Mouse (Mus musculus): ENCODE measurements around the gene Kirrel3. TPM values are rescaled to one million over a fixed set of nuclear protein-coding genes. Genes with fewer than 3 reads are reported as not detected.
A peak's percentile ranks its signal among the peaks of the same experiment; 100 is the strongest.

Kirrel3 gene
- polyA plus RNA-seq, 1 experiment from 2014 or later: 2.3 TPM

GRCm38 (mm10) chr9:35004113-35004512, 518.4 kb downstream of the Kirrel3 start:
- Histone ChIP-seq H3K4me3 (replicated peaks; ENCODE audit: low read length) (no peak overlapping the region), H3K36me3 (ENCODE audit: control insufficient read depth, insufficient read depth, low read length) (no peaks in the 10 kb centered on the region), H3K9me3 (replicated peaks; ENCODE audit: control insufficient read depth, low read length) (no peaks in the 10 kb centered on the region), H3K27ac (ENCODE audit: low read length) (no peak overlapping the region), H3K4me2 (ENCODE audit: low read depth, low read length) (no peak overlapping the region), H3K4me1 (ENCODE audit: control insufficient read depth, insufficient read depth, low read length) (no peaks in the 10 kb centered on the region; the same call in 1 of the 2 replicates), H3K27me3 (ENCODE audit: control insufficient read depth, insufficient read depth, low read length) (no peaks in the 10 kb centered on the region), H3K9ac (ENCODE audit: low read length) (no peak overlapping the region)
- ATAC-seq (ENCODE audit: insufficient read depth, low FRiP score): 0 out of 2 replicates have a peak, but pooled peaks have one; percentile 26
- WGBS: 53% methylated on average over 4 of the region's 4 CpGs

GRCm38 (mm10) chr9:35007697-35008341, 522.1 kb downstream of the Kirrel3 start:
- Histone ChIP-seq H3K27ac (ENCODE audit: low read length) (no peak overlapping the region), H3K27me3 (ENCODE audit: control insufficient read depth, insufficient read depth, low read length) (no peaks in the 10 kb centered on the region), H3K4me3 (replicated peaks; ENCODE audit: low read length) (no peak overlapping the region), H3K36me3 (ENCODE audit: control insufficient read depth, insufficient read depth, low read length) (no peaks in the 10 kb centered on the region), H3K9me3 (replicated peaks; ENCODE audit: control insufficient read depth, low read length) (no peaks in the 10 kb centered on the region), H3K4me1 (ENCODE audit: control insufficient read depth, insufficient read depth, low read length) (no peaks in the 10 kb centered on the region; the same call in 1 of the 2 replicates), H3K4me2 (ENCODE audit: low read depth, low read length) (no peak overlapping the region), H3K9ac (ENCODE audit: low read length) (no peak overlapping the region)
- ATAC-seq (ENCODE audit: insufficient read depth, low FRiP score): no peak
- WGBS: 65% methylated on average over 14 of the region's 14 CpGs

GRCm38 (mm10) chr9:35016762-35017161, 531.1 kb downstream of the Kirrel3 start:
- no peak for ATAC-seq (ENCODE audit: insufficient read depth, low FRiP score)
- H3K36me3 ChIP-seq (ENCODE audit: control insufficient read depth, insufficient read depth, low read length): no peaks in the 10 kb centered on the region
- H3K27ac ChIP-seq (ENCODE audit: low read length): no peak overlapping the region
- H3K27me3 ChIP-seq (ENCODE audit: control insufficient read depth, insufficient read depth, low read length): no peaks in the 10 kb centered on the region; the same call in 1 of the 2 replicates
- peaks cover 6% of the 10 kb centered on the region; the same call in 1 of the 2 replicates for H3K4me1 ChIP-seq (ENCODE audit: control insufficient read depth, insufficient read depth, low read length)
- H3K4me2 ChIP-seq (ENCODE audit: low read depth, low read length): no peak overlapping the region
- no peak overlapping the region for H3K4me3 ChIP-seq (replicated peaks; ENCODE audit: low read length)
- H3K9me3 ChIP-seq (replicated peaks; ENCODE audit: control insufficient read depth, low read length): no peaks in the 10 kb centered on the region
- WGBS: 58% methylated on average over 4 of the region's 4 CpGs
- H3K9ac ChIP-seq (ENCODE audit: low read length): no peak overlapping the region

- ATAC-seq (ENCODE audit: insufficient read depth, low FRiP score): no peak
- Histone ChIP-seq H3K9ac (ENCODE audit: low read length) (no peak overlapping the region), H3K9me3 (replicated peaks; ENCODE audit: control insufficient read depth, low read length) (no peaks in the 10 kb centered on the region), H3K27me3 (ENCODE audit: control insufficient read depth, insufficient read depth, low read length) (no peaks in the 10 kb centered on the region; the same call in 1 of the 2 replicates), H3K36me3 (ENCODE audit: control insufficient read depth, insufficient read depth, low read length) (no peaks in the 10 kb centered on the region), H3K4me2 (ENCODE audit: low read depth, low read length) (0 out of 2 replicates have a peak overlapping the region, but pooled peaks have one; percentile 9), H3K4me3 (replicated peaks; ENCODE audit: low read length) (no peak overlapping the region), H3K27ac (ENCODE audit: low read length) (no peak overlapping the region), H3K4me1 (ENCODE audit: control insufficient read depth, insufficient read depth, low read length) (peaks cover 6% of the 10 kb centered on the region; the same call in 1 of the 2 replicates)
- WGBS: 14% methylated on average over 13 of the region's 13 CpGs
Observed at GRCm38 (mm10) chr9:35017563-35017962, 531.9 kb downstream of the Kirrel3 start.

- ATAC-seq (ENCODE audit: insufficient read depth, low FRiP score): peak; percentile 61; the same call in 1 of the 2 replicates
- H3K4me3 ChIP-seq (replicated peaks; ENCODE audit: low read length): no peak overlapping the region
- 0 out of 2 replicates have a peak overlapping the region, but pooled peaks have one; percentile 9 for H3K4me2 ChIP-seq (ENCODE audit: low read depth, low read length)
- no peak overlapping the region for H3K9ac ChIP-seq (ENCODE audit: low read length)
- H3K36me3 ChIP-seq (ENCODE audit: control insufficient read depth, insufficient read depth, low read length): no peaks in the 10 kb centered on the region
- H3K9me3 ChIP-seq (replicated peaks; ENCODE audit: control insufficient read depth, low read length): no peaks in the 10 kb centered on the region
- peaks cover 6% of the 10 kb centered on the region; the same call in 1 of the 2 replicates for H3K4me1 ChIP-seq (ENCODE audit: control insufficient read depth, insufficient read depth, low read length)
- H3K27me3 ChIP-seq (ENCODE audit: control insufficient read depth, insufficient read depth, low read length): no peaks in the 10 kb centered on the region; the same call in 1 of the 2 replicates
- WGBS: 19% methylated on average over 5 of the region's 5 CpGs
- H3K27ac ChIP-seq (ENCODE audit: low read length): no peak overlapping the region
Observed at GRCm38 (mm10) chr9:35018056-35018455, 532.4 kb downstream of the Kirrel3 start.

GRCm38 (mm10) chr9:35019372-35019771, 533.7 kb downstream of the Kirrel3 start:
- 0 out of 2 replicates have a peak, but pooled peaks have one; percentile 35 for ATAC-seq (ENCODE audit: insufficient read depth, low FRiP score)
- 10% methylated on average over 3 of the region's 3 CpGs for WGBS
- Histone ChIP-seq H3K4me3 (replicated peaks; ENCODE audit: low read length) (no peak overlapping the region), H3K27ac (ENCODE audit: low read length) (no peak overlapping the region), H3K4me2 (ENCODE audit: low read depth, low read length) (no peak overlapping the region), H3K9ac (ENCODE audit: low read length) (no peak overlapping the region), H3K27me3 (ENCODE audit: control insufficient read depth, insufficient read depth, low read length) (peaks cover 8% of the 10 kb centered on the region; the same call in 1 of the 2 replicates), H3K9me3 (replicated peaks; ENCODE audit: control insufficient read depth, low read length) (no peaks in the 10 kb centered on the region), H3K4me1 (ENCODE audit: control insufficient read depth, insufficient read depth, low read length) (peaks cover 6% of the 10 kb centered on the region; the same call in 1 of the 2 replicates), H3K36me3 (ENCODE audit: control insufficient read depth, insufficient read depth, low read length) (no peaks in the 10 kb centered on the region)

GRCm38 (mm10) chr9:35020015-35020653, 534.4 kb downstream of the Kirrel3 start:
- H3K9me3 ChIP-seq (replicated peaks; ENCODE audit: control insufficient read depth, low read length): no peaks in the 10 kb centered on the region
- peaks cover 9% of the 10 kb centered on the region for H3K4me1 ChIP-seq (ENCODE audit: control insufficient read depth, insufficient read depth, low read length)
- no peak overlapping the region for H3K4me2 ChIP-seq (ENCODE audit: low read depth, low read length)
- no peak overlapping the region for H3K4me3 ChIP-seq (replicated peaks; ENCODE audit: low read length)
- peaks cover 12% of the 10 kb centered on the region; the same call in 1 of the 2 replicates for H3K27me3 ChIP-seq (ENCODE audit: control insufficient read depth, insufficient read depth, low read length)
- no peak for ATAC-seq (ENCODE audit: insufficient read depth, low FRiP score)
- no peak overlapping the region for H3K9ac ChIP-seq (ENCODE audit: low read length)
- H3K27ac ChIP-seq (ENCODE audit: low read length): no peak overlapping the region
- no peaks in the 10 kb centered on the region for H3K36me3 ChIP-seq (ENCODE audit: control insufficient read depth, insufficient read depth, low read length)
- WGBS: 55% methylated on average over 11 of the region's 11 CpGs

GRCm38 (mm10) chr9:35021744-35022143, 536.0 kb downstream of the Kirrel3 start:
- 90% methylated on average over 1 of the region's 1 CpGs for WGBS
- H3K9me3 ChIP-seq (replicated peaks; ENCODE audit: control insufficient read depth, low read length): no peaks in the 10 kb centered on the region
- H3K4me3 ChIP-seq (replicated peaks; ENCODE audit: low read length): no peak overlapping the region
- H3K4me1 ChIP-seq (ENCODE audit: control insufficient read depth, insufficient read depth, low read length): peaks cover 9% of the 10 kb centered on the region
- no peak for ATAC-seq (ENCODE audit: insufficient read depth, low FRiP score)
- H3K36me3 ChIP-seq (ENCODE audit: control insufficient read depth, insufficient read depth, low read length): no peaks in the 10 kb centered on the region
- H3K27ac ChIP-seq (ENCODE audit: low read length): no peak overlapping the region
- H3K27me3 ChIP-seq (ENCODE audit: control insufficient read depth, insufficient read depth, low read length): peaks cover 15% of the 10 kb centered on the region; the same call in 1 of the 2 replicates
- H3K4me2 ChIP-seq (ENCODE audit: low read depth, low read length): no peak overlapping the region
- H3K9ac ChIP-seq (ENCODE audit: low read length): no peak overlapping the region
